Mouse (Mus musculus) heart, embryonic 11.5 days (tissue): ENCODE measurements around the gene Bmp7. TPM values are rescaled to one million over a fixed set of nuclear protein-coding genes. Genes with fewer than 3 reads are reported as not detected.

Source experiments
- ATAC-seq: fragments of 200-750 bp; cut with Nextera tagmentation; replicated peaks from 2 replicates; pipeline ENCODE4 v1.8.0; 2017; ENCODE audit warnings: moderate library complexity; ENCODE audit not compliant: insufficient number of reproducible peaks, low FRiP score, low TSS enrichment
- H3K27ac ChIP-seq: fragments of 300-500 bp; sonication (generic); 2 replicates; pipeline ENCODE4 v1.5.1; 2014; ENCODE audit warnings: mild to moderate bottlenecking, low read depth, low read length
- H3K27me3 ChIP-seq: fragments of 300-500 bp; sonication (generic); 2 replicates; pipeline ENCODE4 v1.6.1; 2014; ENCODE audit warnings: mild to moderate bottlenecking, low read length, mixed read lengths; ENCODE audit not compliant: control insufficient read depth, insufficient read depth
- H3K36me3 ChIP-seq: fragments of 300-500 bp; sonication (generic); 2 replicates; pipeline ENCODE4 v1.6.1; 2014; ENCODE audit warnings: mild to moderate bottlenecking, low read length, moderate library complexity, mixed read lengths; ENCODE audit not compliant: control insufficient read depth, insufficient read depth
- H3K4me1 ChIP-seq: fragments of 300-500 bp; sonication (generic); 2 replicates; pipeline ENCODE4 v1.6.1; 2014; ENCODE audit warnings: low read length; ENCODE audit not compliant: control insufficient read depth, insufficient read depth
- H3K4me2 ChIP-seq: fragments of 300-500 bp; sonication (generic); 2 replicates; pipeline ENCODE4 v1.6.1; 2014; ENCODE audit warnings: mild to moderate bottlenecking, moderate library complexity
- H3K4me3 ChIP-seq: fragments of 300-500 bp; sonication (generic); 2 replicates; pipeline ENCODE4 v1.5.1; 2014; ENCODE audit warnings: low read depth, low read length
- H3K9ac ChIP-seq: fragments of 300-500 bp; sonication (generic); 2 replicates; pipeline ENCODE4 v1.6.1; 2014; ENCODE audit warnings: mild to moderate bottlenecking, low read depth, low read length, moderate library complexity
- H3K9me3 ChIP-seq: fragments of 300-500 bp; sonication (generic); replicated peaks from 2 replicates; pipeline ENCODE4 v1.6.1; 2016; ENCODE audit warnings: low read length; ENCODE audit not compliant: control insufficient read depth
- WGBS: fragments of 180-500 bp; shearing (Covaris S2); extraction: QIAGEN DNeasy Blood & Tissue Kit; methylation state at CpG from one replicate; pipeline ENCODE4 v1.1.7; 2014; ENCODE audit not compliant: insufficient replicate concordance; 5-methylcytosine and 5-hydroxymethylcytosine counted together
- polyA plus RNA-seq: library from polyadenylated mRNA; unstranded; fragments of >200 nt; fragmentation: Nextera tagmentation; extraction: Ambion mirVana; gene quantifications from 2 replicates; pipeline ENCODE4 v1.2.1, GENCODE M21; 2014

The Bmp7 gene
- polyA plus RNA-seq, 1 experiment from 2014 or later: 66.2 TPM

DNA sequence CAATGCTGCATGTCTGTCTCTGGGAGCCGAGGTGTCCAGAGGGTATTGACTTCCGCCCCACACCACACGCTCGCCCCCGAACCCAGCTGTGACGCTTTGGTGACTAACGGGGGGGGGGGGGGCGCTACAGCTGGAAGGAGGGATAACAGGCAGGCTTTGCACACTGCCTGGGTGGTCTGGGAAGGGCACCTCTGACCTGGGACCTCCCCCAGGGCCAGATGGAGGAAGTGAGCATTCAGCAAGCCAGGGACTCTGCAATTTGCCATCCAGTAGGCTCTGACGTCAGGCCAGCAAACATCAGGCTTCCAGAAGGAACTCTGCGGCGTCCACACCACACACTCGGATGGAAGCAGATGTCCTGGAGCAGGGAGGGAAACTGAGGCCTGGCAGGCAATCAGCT lies 52.0 kb downstream of the Bmp7 start:
- Histone ChIP-seq H3K4me1 (peaks cover 15% of the 10 kb centered on the region), H3K36me3 (no peaks in the 10 kb centered on the region; the same call in 1 of the 2 replicates), H3K9me3 (no peaks in the 10 kb centered on the region), H3K4me3 (no peak overlapping the region), H3K9ac (no peak overlapping the region), H3K27ac (no peak overlapping the region), H3K4me2 (no peak overlapping the region), H3K27me3 (no peaks in the 10 kb centered on the region)
- ATAC-seq: no peak
- 55% methylated on average over 11 of the region's 12 CpGs for WGBS

GRCm38 (mm10) chr2:172885861-172886260 lies 54.3 kb downstream of the Bmp7 start:
- 68% methylated on average over 7 of the region's 7 CpGs for WGBS
- Histone ChIP-seq H3K27ac (0 out of 2 replicates have a peak overlapping the region, but pooled peaks have one; percentile 10), H3K27me3 (no peaks in the 10 kb centered on the region), H3K9me3 (no peaks in the 10 kb centered on the region), H3K4me3 (no peak overlapping the region), H3K9ac (no peak overlapping the region), H3K4me2 (no peak overlapping the region), H3K4me1 (peaks cover 27% of the 10 kb centered on the region), H3K36me3 (no peaks in the 10 kb centered on the region)
- ATAC-seq: no peak; the same call in 1 of the 2 replicates

GRCm38 (mm10) chr2:172884584-172884983 lies 55.5 kb downstream of the Bmp7 start:
- no peaks in the 10 kb centered on the region for H3K27me3 ChIP-seq
- no peak overlapping the region for H3K4me2 ChIP-seq
- no peaks in the 10 kb centered on the region for H3K36me3 ChIP-seq
- H3K4me1 ChIP-seq: peaks cover 29% of the 10 kb centered on the region
- no peak overlapping the region for H3K9ac ChIP-seq
- WGBS: 73% methylated on average over 6 of the region's 6 CpGs
- no peak overlapping the region for H3K4me3 ChIP-seq
- no peak for ATAC-seq
- no peaks in the 10 kb centered on the region for H3K9me3 ChIP-seq
- no peak overlapping the region for H3K27ac ChIP-seq

DNA sequence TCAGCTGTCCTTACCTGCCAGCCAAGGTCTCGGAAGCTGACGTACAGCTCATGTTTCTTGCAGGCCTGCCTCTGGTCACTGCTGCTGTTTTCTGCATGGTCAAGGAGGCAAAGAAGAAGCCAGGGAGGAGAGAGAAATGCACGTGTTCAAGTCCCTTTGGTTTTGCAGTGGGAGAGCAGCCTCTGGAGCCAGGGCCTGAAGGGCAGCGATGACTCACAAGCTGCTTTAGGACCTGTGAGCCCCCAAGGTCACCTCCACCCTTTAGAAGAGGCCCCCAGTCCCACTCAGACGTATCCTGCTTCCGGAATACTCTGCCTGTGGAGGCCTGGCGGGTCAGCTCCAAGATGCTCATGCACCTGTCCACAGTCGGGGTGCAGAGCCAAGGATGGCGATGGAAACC lies 64.9 kb downstream of the Bmp7 start:
- H3K9me3 ChIP-seq: no peaks in the 10 kb centered on the region
- H3K9ac ChIP-seq: 0 out of 2 replicates have a peak overlapping the region, but pooled peaks have one; percentile 34
- H3K4me3 ChIP-seq: no peak overlapping the region
- no peak overlapping the region; the same call in 1 of the 2 replicates for H3K4me2 ChIP-seq
- no peak for ATAC-seq
- peak overlapping the region; percentile 87 for H3K27ac ChIP-seq
- peaks cover 7% of the 10 kb centered on the region; the same call in 1 of the 2 replicates for H3K36me3 ChIP-seq
- H3K27me3 ChIP-seq: no peaks in the 10 kb centered on the region
- peaks cover 46% of the 10 kb centered on the region for H3K4me1 ChIP-seq
- 64% methylated on average over 9 of the region's 9 CpGs for WGBS

- Histone ChIP-seq H3K27me3 (no peaks in the 10 kb centered on the region), H3K4me1 (peaks cover 46% of the 10 kb centered on the region), H3K4me2 (no peak overlapping the region), H3K4me3 (no peak overlapping the region), H3K36me3 (0 out of 2 replicates have a peak, but pooled peaks cover 2% of the 10 kb centered on the region), H3K9me3 (0 out of 2 replicates have a peak, but pooled peaks cover 2% of the 10 kb centered on the region), H3K9ac (no peak overlapping the region), H3K27ac (peak overlapping the region; percentile 30; the same call in 1 of the 2 replicates)
- 68% methylated on average over 5 of the region's 5 CpGs for WGBS
- ATAC-seq: no peak
Measured at GRCm38 (mm10) chr2:172866356-172866755, 73.8 kb downstream of the Bmp7 start.

- Histone ChIP-seq H3K27me3 (no peaks in the 10 kb centered on the region), H3K36me3 (0 out of 2 replicates have a peak, but pooled peaks cover 2% of the 10 kb centered on the region), H3K4me2 (no peak overlapping the region), H3K27ac (peak overlapping the region; percentile 38; the same call in 1 of the 2 replicates), H3K9ac (no peak overlapping the region), H3K9me3 (0 out of 2 replicates have a peak, but pooled peaks cover 2% of the 10 kb centered on the region), H3K4me1 (peaks cover 49% of the 10 kb centered on the region), H3K4me3 (no peak overlapping the region)
- 89% methylated on average over 6 of the region's 6 CpGs for WGBS
- no peak for ATAC-seq
Measured at GRCm38 (mm10) chr2:172865165-172865564, 75.0 kb downstream of the Bmp7 start.

DNA sequence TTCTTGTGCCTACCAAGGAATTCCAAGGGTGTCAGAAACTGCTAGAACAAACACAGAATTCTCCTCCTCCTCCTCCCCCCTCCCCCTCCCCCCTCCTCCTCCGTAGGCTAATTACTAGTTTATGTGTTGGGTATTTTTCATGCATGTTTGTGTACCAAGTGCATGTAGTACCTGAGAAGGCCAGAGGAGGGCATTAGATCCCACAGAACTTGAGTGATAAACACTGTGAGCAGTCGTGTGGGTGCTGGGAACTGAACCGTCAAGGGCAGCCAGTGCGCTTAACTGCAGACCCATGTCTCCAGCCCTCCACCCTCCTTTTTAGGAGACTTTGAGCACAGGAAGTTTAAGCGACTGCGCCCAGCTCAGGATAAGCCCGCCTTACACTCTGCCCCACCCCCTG lies 75.6 kb downstream of the Bmp7 start:
- Histone ChIP-seq H3K9ac (no peak overlapping the region), H3K36me3 (no peaks in the 10 kb centered on the region), H3K4me1 (peaks cover 49% of the 10 kb centered on the region), H3K9me3 (0 out of 2 replicates have a peak, but pooled peaks cover 2% of the 10 kb centered on the region), H3K27me3 (no peaks in the 10 kb centered on the region), H3K4me2 (no peak overlapping the region), H3K4me3 (no peak overlapping the region), H3K27ac (no peak overlapping the region; the same call in 1 of the 2 replicates)
- no peak for ATAC-seq
- 85% methylated on average over 7 of the region's 7 CpGs for WGBS

- Histone ChIP-seq H3K4me3 (0 out of 2 replicates have a peak overlapping the region, but pooled peaks have one; percentile 1), H3K27ac (peak overlapping the region; percentile 90), H3K9me3 (0 out of 2 replicates have a peak, but pooled peaks cover 2% of the 10 kb centered on the region), H3K4me1 (peaks cover 49% of the 10 kb centered on the region), H3K4me2 (peak overlapping the region; percentile 56), H3K27me3 (no peaks in the 10 kb centered on the region), H3K36me3 (no peaks in the 10 kb centered on the region), H3K9ac (peak overlapping the region; percentile 49; the same call in 1 of the 2 replicates)
- WGBS: 33% methylated on average over 14 of the region's 14 CpGs
- ATAC-seq: no peak
Measured at GRCm38 (mm10) chr2:172863469-172863856, 76.7 kb downstream of the Bmp7 start.
